Mouse (Mus musculus) embryonic fibroblast, embryonic 13.5 days (primary cell): Measurements from ENCODE around the gene Reep3. TPM values are rescaled to one million over a fixed set of nuclear protein-coding genes. Genes with fewer than 3 reads are reported as not detected.
A peak's percentile ranks its signal among the peaks of the same experiment; 100 is the strongest.

Source experiments
- H3K27ac ChIP-seq: 2 replicates; pipeline ENCODE4 v1.5.1; 2012; ENCODE audit warnings: low read length, control low read depth, inconsistent platforms; ENCODE audit not compliant: insufficient read depth
- H3K4me1 ChIP-seq: 2 replicates; pipeline ENCODE4 v1.6.1; 2011; ENCODE audit warnings: low read length; ENCODE audit not compliant: control insufficient read depth, insufficient read depth
- H3K4me3 ChIP-seq: 2 replicates; pipeline ENCODE4 v1.5.1; 2011; ENCODE audit warnings: mild to moderate bottlenecking, control low read depth, low read length; ENCODE audit not compliant: insufficient read depth
- CTCF ChIP-seq: IDR thresholded peaks from 2 replicates; pipeline ENCODE4 v1.5.1; 2011; ENCODE audit warnings: mild to moderate bottlenecking, control low read depth, low read length, moderate library complexity, borderline replicate concordance; ENCODE audit not compliant: insufficient read depth
- POLR2A ChIP-seq: IDR thresholded peaks from 2 replicates; pipeline ENCODE4 v1.6.1; 2011; ENCODE audit warnings: low read depth, mild to moderate bottlenecking, control low read depth, low read length, moderate library complexity
- polyA plus RNA-seq: library from polyadenylated mRNA; stranded (reverse); fragments of >200 nt; gene quantifications from 2 replicates; pipeline ENCODE4 v1.2.4, GENCODE M21; 2011; ENCODE audit warnings: low read depth; ENCODE audit not compliant: missing spikeins, insufficient read length

The Reep3 gene
- polyA plus RNA-seq: 71.6 and 76.0 TPM in 2 replicates

DNA sequence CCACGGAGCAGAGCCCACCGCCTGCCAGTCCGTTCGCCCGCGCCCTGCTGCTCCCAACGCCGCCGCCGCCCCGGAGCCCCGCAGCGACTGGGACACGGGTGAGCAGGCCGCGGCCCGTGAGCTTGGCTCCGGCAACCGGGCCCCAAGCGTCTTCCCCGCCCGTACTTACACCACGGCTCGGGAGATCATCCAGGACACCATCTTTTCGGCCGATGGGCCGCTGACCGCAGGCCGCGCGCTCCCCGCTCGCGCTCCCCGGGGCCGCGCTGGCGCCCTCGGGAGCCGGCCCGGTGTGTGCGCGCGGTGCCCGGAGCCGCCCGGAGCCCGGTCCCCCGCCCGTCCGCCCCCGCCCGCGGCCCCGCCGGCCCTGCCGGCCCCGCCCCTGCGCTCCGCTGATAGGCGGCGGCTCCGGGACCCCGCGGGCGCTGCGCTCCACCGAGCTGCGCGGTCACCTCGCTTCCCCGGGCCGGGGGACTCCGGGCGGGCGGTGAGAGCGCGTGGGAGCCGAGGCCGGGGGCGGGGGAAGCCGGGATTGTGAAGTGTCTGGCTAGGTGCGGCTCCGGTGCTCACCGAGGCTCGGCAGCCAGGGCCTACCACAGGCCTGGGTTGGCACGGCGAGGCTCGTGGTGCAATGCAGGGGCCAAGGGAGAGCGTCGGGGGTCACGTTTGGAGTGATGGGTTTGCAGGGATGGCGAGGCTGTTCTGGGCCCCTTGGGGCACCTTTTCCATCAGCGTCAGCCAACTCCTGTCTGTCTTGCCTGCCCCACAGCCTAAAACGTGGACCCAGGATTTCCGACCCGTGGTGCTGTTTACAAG, at the start of gene Reep3:
Reep3 (minus strand) TSS at position 325 of the 816 bp plus-strand sequence.
- Histone ChIP-seq H3K27ac (peak within 1 kb of the TSS; percentile 87), H3K4me3 (peak within 1 kb of the TSS; percentile 98), H3K4me1 (peaks cover 3% of the 10 kb centered on the region; the same call in 1 of the 2 replicates)
- TF ChIP-seq POLR2A (peak; percentile 31), CTCF (no peak)

- Histone ChIP-seq H3K4me3 (no peak overlapping the region), H3K27ac (no peak overlapping the region), H3K4me1 (peaks cover 2% of the 10 kb centered on the region; the same call in 1 of the 2 replicates)
- no peak for TF ChIP-seq POLR2A
- no peak for TF ChIP-seq CTCF
Observed at GRCm38 (mm10) chr10:67145623-67146022, 48.9 kb upstream of the Reep3 start.

DNA sequence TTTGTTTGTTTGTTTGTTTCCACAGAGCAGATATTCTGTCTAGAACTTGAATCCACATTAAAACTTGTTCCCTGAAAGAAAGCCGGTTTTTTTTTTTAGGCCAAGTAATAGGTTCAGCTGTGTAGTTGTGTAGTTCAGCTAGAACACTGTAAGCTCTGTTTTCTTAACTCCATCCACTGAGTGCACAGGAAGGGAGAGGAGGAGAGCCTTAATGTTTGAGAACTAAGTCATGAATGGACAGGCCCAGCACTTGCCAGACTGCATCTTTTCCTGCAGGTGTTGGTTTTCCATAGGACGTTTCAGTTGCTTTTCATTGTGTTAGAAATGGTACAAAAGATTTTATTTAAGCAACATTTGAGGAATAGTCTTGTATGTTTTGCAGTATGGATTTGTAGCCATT, 47.5 kb upstream of the Reep3 start:
- Histone ChIP-seq H3K4me3 (no peak overlapping the region), H3K4me1 (peaks cover 2% of the 10 kb centered on the region; the same call in 1 of the 2 replicates), H3K27ac (no peak overlapping the region)
- TF ChIP-seq CTCF (no peak), POLR2A (no peak)

- no peak for TF ChIP-seq CTCF
- no peak for TF ChIP-seq POLR2A
- peaks cover 2% of the 10 kb centered on the region; the same call in 1 of the 2 replicates for H3K4me1 ChIP-seq
- no peak overlapping the region for H3K27ac ChIP-seq
- H3K4me3 ChIP-seq: no peak overlapping the region
Observed at GRCm38 (mm10) chr10:67143661-67144060, 46.9 kb upstream of the Reep3 start.

- Histone ChIP-seq H3K27ac (no peak overlapping the region), H3K4me3 (no peak overlapping the region), H3K4me1 (no peaks in the 10 kb centered on the region; the same call in 1 of the 2 replicates)
- no peak for TF ChIP-seq CTCF
- no peak for TF ChIP-seq POLR2A
Observed at GRCm38 (mm10) chr10:67137437-67137836, 40.7 kb upstream of the Reep3 start.

DNA sequence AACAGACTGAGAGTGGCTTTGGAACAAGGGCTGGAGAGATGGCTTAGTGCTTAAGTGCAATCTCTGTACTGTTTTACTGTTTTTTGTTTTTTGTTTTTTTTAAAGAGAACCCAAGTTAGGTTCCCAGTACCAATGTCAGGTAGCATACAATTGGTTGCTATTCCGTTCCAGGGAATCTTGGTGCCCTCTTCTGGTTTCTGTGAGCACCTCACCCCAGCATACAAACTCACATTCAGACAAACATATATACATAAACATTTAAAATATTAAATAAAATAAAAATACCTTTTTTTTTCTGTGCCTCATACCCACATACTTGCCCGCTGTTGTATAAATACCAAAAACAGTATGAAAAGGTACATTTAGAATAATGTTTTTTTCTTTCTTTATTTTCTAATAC, 37.6 kb upstream of the Reep3 start:
- Histone ChIP-seq H3K27ac (no peak overlapping the region), H3K4me1 (no peaks in the 10 kb centered on the region), H3K4me3 (no peak overlapping the region)
- no peak for TF ChIP-seq CTCF
- TF ChIP-seq POLR2A: no peak

DNA sequence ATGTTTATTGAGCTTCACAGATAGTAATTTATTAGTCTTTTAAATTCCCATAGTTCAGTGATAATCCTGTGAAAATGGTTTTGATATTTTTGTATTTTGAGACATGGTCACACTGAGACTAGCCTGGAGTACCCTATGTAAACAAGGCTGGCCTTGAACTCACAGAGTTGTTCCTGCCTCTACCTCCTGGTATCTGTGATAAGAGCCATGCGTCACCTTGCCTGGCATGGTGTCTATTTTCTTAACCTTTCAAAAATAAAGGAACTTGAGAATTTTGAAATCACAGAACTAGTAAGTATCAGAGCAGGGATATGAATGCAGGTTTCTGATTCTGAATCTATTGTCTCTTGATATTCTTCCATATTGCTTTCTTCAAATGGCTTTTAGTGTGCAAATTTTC, 35.0 kb upstream of the Reep3 start:
- H3K4me3 ChIP-seq: no peak overlapping the region
- no peak overlapping the region for H3K27ac ChIP-seq
- TF ChIP-seq POLR2A (no peak), CTCF (no peak)
- H3K4me1 ChIP-seq: peaks cover 2% of the 10 kb centered on the region; the same call in 1 of the 2 replicates

DNA sequence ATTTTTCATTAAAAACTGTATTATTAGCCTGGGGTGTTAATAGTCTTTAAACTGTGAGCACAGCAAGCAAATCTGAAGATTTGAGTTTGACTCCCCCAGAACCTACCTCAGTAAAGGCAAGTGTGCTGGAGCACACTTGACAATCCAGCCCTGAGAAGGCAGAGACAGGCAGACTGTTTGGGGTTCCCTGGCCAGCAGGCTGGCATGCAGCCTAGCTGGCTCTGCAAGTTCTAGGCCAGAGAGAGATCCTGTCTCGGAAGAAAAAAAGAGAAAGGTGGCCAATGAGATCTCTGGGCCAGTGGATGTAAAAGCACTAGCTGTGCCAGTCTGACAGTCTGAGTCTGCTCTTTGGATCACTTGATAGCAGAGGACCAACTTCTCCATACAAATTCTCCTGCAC, 32.8 kb upstream of the Reep3 start:
- TF ChIP-seq CTCF: no peak
- TF ChIP-seq POLR2A: no peak
- Histone ChIP-seq H3K4me3 (no peak overlapping the region), H3K27ac (no peak overlapping the region), H3K4me1 (peaks cover 2% of the 10 kb centered on the region; the same call in 1 of the 2 replicates)

DNA sequence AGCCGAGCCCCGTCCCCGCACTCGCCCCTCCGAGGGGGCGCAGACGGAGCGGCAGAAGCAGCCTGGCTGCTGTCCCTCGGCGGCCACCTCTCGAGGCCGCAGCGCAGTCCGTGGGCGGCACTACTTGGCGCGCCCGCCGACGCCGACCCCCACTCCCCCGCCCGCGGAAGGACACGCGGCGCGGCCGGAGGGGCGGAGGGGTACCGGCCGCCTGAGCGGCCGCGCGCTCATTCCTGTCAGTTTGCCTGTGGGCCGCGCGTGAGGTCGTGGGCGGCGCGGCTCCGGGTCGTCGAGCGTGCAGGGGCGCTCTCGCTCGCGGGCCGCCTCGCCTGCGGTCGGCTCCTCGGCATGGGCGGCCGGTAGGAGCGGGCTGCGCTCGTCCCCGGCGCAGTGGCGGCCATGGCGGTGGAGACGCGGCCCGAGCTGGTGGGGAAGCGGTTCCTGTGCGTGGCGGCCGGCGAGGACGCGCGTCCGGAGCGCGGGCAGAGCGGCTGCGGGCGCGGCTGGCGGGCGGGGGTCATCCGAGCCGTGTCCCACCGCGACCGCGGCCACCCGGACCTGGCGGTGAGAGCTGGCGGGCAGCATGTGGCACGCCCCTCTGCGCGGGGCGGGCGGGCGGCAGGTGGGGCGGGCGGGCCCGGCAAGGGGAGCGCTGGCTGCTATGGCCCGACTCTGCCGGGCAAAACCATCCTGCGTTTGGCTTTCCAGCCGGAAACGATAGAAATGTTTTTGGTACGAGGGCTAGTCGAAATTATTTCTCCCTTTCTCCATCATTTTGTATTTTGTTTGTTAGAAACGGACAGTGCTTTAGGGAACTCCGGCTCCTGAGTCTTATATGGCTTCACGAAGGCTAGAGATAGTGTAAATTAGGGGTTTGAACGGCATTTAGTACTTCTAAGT, 30.4 kb upstream of the Reep3 start:
- H3K4me1 ChIP-seq: peaks cover 2% of the 10 kb centered on the region; the same call in 1 of the 2 replicates
- H3K4me3 ChIP-seq: peak overlapping the region; percentile 54
- TF ChIP-seq CTCF (no peak), POLR2A (no peak)
- H3K27ac ChIP-seq: peak overlapping the region; percentile 70
